Mouse (Mus musculus): Measurements from ENCODE around the gene 2310061I04Rik. TPM values are rescaled to one million over a fixed set of nuclear protein-coding genes. Genes with fewer than 3 reads are reported as not detected.
A peak's percentile ranks its signal among the peaks of the same experiment; 100 is the strongest.

Gene 2310061I04Rik
- total RNA-seq, 2 experiments from 2014 or later = 10.9 to 160 TPM

DNA sequence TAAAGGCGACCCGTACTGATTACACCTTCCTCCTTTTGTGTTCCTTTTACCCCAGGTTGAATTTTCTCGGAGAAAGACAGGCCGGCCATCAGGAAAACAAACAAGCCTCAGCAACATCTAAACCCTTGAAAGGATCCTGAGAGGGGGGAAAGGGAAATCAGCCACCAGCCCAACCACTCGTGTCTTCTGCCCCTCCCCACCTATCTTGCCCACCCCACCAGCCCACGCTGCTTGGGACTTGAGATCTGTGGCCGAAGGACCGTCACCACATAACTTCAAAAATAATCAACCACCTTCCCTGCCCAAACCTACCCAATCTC lies 19.9 kb upstream of the 2310061I04Rik start:
- no peak for ATAC-seq (replicated peaks; ENCODE audit: low FRiP score, low TSS enrichment, poor library complexity, severe bottlenecking)

DNA sequence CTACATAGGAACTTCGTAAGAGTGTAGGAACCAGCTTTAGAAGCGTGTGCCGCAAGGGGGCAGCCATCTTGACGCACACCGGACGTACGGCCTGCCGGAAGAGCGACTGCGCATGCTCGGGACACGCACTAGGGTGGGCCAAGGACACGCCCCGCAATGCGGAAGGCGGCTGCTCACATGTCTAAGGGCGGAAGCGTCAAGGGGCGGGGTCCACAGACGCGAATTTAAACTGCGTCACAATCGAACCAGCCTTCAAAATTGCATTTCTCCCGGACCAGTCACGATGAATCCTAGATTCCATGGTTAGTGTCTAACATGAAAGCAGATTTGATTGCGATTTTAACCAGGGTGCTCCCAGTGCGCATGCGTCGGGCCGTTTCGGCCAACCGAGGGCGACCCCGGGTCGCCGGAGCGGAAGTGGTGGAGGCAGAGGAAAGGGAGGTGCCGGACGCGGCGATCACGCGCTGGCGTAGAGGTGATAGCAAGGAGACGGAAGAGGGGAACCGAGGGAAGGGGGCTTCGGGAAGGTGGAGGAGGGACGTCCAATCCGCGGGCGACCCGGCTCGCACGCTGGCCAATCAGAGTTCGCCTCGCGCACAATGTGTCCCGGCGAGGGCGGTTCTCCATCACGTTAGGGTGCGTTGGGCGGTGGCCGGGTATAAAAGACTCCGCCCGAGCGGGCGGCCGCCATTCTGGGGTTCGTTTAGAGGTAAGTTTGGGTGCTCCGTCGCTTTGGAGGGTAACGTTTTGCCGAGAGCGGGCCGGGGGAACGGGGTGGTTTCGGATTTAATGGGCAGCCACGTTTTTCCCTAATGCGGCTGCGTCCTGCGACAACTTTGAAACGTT lies 19.3 kb upstream of the 2310061I04Rik start, which contains the start of the genes Mrps18b and Ppp1r10:
Gene Mrps18b, minus strand, starts transcription at position 93 of the 846 bp plus-strand sequence.
Gene Ppp1r10, plus strand, starts transcription at position 138 of the 846 bp plus-strand sequence.
- ATAC-seq (replicated peaks; ENCODE audit: low FRiP score, low TSS enrichment, poor library complexity, severe bottlenecking) = peak; percentile 80

DNA sequence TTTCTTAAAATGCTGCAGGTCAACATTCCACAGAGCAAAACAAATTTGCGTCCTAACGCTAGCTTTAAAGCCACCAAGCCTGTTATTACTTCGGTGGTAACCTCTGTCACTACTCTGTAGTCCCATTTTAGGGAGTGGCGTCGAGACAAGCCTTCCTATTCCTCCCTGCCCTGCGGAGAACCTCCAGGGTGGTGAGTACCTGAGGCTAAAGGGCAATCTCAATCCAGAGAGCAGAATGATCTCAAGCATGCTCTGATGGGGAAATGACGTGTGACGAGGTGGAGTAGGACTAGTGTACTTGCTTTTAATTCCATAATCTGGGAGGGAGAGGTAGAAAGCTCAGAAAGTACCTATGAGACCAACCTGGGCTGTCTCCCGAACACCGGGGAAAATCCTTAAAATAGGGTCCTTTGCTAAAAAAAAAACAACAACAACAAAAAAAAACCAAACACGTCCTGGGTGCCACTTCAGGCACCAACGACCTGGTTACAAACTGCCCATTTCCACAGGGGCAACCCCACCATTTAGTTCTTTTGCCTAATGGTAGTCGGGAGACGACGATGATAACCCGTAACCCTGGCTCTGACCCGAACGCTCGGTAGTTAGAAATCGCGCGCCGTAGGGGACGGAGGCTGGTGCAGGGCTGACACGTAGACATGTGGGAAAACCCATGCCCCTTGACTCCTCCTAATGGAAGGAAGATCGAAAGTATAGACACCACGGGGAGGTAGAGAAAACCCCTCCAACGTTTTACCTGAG lies 18.5 kb upstream of the 2310061I04Rik start:
- peak; percentile 3; the same call in 1 of the 2 replicates for ATAC-seq (replicated peaks; ENCODE audit: low FRiP score, low TSS enrichment, poor library complexity, severe bottlenecking)

DNA sequence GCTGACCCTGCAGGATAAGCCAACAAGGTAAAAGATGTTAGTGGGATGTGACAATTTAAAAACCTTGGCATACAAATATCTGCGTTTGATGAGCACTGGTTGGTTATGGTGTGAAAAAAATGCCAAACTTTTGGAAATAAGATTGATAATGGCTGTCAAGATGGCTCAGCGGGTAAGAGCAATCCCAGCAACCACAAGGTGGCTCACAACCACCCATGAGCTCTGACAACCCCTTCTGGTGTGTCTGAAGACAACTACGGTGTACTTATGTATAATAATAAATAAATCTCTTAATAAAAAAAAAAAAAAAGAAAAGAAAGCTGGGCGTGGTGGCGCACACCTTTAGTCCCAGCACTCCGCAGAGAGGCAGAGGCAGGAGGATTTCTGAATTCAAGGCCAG lies 17.7 kb upstream of the 2310061I04Rik start:
- ATAC-seq (replicated peaks; ENCODE audit: low FRiP score, low TSS enrichment, poor library complexity, severe bottlenecking) = no peak

DNA sequence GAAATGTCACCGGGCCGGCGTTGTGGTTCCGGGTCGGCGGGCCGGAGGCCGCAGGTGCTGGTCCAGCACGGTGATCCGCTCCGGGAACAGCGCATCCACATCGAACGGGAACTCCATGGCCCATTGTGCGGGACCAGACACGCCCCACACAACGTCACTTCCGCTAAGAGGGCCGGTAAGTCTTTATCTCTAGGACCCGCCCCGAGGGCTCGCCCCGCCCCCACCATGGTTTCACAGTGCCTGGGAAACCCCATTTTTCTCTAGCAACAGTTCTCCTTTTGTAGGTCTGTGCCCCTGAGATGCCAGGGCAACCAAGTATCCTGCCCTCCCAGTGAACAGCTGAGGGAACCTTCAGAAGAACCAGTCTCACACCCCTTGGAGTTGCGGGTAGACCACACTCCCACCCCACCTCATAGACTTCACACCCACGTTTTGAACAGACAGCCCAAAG lies 12.7 kb upstream of the 2310061I04Rik start, which contains the start of gene Atat1:
Gene Atat1, minus strand, starts transcription at position 157 of the 451 bp plus-strand sequence.
- ATAC-seq (replicated peaks; ENCODE audit: low FRiP score, low TSS enrichment, poor library complexity, severe bottlenecking) = peak; percentile 88

DNA sequence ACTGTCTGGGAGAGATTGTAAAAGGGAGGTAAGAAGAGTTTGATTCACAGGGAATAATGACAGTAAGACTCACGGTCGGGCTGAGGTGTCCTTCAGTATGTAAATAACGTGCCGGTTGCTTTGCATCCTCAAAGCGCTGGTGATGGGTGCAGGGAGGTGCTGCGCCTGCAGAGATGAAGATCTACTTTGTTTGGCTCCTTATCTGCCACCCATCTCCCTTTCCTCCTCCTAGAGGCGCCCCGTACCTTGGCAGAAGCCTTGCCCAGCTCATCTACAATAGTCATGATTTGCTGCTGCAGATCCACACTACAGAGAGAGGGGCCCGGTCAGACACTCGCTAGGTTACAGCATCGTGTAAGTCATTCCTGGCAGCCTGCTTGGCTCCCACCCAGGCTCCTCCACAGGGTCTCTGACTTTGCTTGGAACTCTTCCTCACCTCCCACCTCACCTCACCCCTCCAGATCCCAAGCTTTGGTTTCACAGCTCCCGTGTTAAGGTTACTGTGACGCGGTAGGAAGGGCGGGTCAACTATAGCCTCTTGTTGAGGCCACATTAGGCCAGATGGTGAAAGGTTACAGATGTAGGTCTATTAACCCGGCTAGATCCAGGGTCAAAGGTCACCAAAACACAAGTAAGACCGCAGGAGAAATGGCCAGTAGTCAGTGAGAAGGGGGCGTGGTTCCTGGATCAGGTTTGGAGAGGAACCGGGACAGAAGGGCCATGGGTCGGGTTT lies 12.1 kb upstream of the 2310061I04Rik start:
- ATAC-seq (replicated peaks; ENCODE audit: low FRiP score, low TSS enrichment, poor library complexity, severe bottlenecking) = peak; percentile 18

DNA sequence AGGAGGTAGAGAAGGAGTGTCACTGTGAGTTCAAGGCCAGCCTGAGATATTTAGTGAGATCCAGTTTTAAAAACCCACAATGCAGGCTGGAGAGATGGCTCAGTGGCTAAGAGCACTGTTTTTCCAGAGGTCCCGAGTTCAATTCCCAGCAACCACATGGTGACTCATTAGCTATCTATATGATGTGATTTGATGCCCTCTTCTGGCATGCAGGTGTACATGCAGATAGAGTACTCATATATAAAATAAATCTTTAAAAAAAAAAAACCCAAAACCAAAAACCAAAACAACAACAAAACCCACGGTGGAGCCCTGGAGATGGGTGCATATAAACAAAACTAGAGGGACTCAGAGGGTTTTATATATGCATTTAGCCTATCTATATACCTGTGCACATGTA lies 10.4 kb upstream of the 2310061I04Rik start:
- ATAC-seq (replicated peaks; ENCODE audit: low FRiP score, low TSS enrichment, poor library complexity, severe bottlenecking) = no peak

DNA sequence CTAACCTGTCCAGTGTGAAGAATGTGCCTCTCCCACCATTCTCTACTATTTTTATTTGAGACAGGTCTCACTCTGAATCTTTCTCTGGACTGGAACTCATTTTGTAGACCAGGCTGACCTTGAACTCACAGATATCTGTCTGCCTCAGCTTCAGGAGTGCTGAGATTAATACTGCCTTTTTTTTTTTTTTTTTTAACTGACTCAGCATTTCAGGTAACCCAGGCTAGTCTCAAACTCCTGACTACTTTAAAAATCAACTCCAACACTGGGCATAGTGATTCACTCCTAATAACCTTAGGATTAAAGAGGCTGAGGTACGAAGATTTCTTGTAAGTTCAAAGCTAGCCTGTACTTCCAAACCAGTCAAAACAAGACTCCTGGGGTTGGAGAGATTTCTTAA lies 8.4 kb upstream of the 2310061I04Rik start:
- no peak for ATAC-seq (replicated peaks; ENCODE audit: low FRiP score, low TSS enrichment, poor library complexity, severe bottlenecking)

DNA sequence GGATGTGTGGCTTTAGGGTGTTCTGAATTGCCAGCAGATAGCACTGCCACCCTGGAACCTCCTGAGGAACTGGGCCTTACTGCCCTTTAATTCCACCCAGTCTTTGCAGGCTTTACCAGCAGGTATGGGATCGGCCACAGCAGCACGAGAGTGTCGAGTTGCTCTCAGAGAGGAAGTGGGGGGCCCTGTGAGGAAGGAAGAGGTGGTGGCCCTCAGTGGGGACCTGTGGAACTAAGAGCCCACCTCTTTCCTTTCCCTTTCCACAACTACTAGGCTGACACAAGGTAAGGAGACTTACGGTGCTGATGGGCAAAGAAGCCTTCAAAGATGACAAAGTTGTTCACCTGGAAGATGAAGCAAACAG lies 6.7 kb upstream of the 2310061I04Rik start:
- ATAC-seq (replicated peaks; ENCODE audit: low FRiP score, low TSS enrichment, poor library complexity, severe bottlenecking) = 0 out of 2 replicates have a peak, but pooled peaks have one; percentile 5

DNA sequence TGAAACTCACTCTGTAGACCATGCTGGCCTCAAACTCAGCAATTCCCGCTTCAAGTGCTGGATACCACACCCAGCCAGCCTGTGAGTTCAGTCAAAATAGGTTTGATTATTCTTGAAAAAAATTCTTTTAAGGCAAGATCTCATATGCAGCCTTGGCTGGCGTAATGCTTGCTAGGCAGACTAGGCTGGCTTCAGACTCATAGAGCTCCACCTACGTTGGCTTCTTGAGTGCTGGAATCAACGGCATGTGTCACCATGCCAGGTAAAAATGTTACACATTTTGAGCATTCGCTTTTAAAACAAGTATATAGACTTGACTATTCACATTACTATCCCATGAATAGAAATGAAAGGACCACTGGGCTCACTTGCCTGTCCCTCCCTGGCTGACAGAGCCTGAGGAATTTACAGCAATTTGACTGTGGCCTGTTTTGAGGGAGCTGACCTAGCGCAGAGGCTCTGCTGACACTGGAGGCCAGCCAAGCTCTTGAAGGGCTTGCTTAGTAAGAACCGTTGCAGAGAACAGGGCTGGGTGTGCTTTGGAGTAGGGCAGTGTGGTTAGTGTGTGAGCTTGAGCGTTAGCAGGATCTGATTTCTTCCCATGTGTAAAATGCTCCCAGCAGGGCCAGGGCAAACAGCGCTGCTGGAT lies 6.2 kb upstream of the 2310061I04Rik start:
- peak; percentile 53 for ATAC-seq (replicated peaks; ENCODE audit: low FRiP score, low TSS enrichment, poor library complexity, severe bottlenecking)

DNA sequence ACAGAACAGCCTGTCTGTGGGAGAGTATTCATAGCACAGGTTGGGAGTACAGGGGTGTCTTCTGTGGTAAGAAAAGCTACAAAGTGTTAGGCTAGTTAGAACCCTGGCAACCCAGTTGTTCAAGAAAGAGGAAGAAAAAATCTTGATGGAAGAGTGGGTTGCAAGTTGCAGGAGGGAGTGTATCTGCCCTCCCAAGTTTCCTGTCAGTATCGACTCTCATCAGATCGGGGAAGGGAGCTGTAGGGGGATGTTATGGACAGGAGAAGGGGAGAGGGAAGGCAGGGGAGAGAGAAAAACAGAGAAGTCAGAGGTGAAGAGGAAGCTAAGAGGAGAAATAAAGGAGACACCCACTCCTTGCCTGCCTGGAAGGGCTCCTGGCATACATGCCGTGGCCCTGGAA lies 3.4 kb upstream of the 2310061I04Rik start:
- ATAC-seq (replicated peaks; ENCODE audit: low FRiP score, low TSS enrichment, poor library complexity, severe bottlenecking) = no peak

DNA sequence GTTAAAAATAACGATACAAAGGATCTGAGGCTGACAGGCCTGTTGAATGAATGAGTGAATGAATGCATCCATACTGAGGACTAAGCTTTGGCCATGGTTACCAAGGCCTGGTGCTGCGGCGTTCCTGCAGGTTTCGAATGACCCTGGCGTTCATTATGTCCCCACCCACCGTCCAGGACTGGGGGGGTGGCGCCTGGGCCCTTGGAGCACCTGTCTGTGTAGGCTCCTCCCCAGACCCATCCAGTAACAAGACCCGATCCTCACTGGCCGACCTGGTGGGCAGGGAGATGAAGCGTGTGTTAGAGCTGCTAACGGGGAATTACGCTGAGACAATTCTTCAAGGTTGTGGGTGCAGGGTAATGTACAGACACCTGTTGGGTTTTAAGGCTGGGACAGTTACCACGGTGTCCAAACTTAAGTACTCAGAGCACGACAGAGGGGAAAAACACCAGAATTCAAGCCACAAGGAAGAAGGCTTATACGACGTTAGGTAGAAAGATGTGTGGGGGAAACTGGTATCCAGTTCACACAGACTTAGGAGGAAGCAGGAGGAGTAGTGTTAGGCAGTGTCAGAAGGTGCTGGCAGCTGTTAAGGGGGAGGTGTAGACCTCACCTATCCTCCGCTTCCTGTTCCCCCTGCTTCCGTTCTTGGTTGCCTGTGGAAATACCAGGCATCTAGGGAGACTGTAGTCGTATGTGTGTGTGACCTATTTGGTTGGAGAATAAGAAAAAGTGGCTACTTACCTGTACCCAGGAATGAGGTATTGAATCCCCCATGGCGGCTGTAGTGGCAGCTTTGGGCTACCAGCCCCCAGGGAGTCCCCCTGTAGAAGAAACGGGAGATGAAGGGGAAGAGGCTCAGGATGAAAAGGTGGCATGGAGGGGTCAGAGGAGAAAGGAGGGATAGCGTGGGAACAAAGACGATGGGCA lies 678 bp upstream of the 2310061I04Rik start:
- ATAC-seq (replicated peaks; ENCODE audit: low FRiP score, low TSS enrichment, poor library complexity, severe bottlenecking) = peak; percentile 56

DNA sequence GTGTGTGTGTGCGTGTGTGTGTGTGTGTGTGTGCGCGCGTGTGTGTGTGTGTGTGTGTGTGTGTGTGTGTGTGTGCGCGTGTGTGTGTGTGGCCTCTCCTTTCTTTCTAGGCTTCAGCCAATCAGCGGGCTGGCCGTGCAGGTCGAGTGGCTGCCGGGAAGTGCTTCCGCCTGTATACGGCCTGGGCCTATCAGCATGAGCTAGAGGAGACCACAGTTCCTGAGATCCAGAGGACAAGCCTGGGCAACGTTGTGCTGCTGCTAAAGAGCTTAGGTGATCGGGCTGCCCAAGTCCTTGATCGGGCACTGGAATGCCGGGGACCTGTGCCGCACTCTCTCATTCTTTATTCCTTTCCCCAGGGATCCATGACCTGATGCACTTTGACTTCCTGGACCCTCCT lies 9.5 kb downstream of the 2310061I04Rik start:
- ATAC-seq (replicated peaks; ENCODE audit: low FRiP score, low TSS enrichment, poor library complexity, severe bottlenecking) = no peak

DNA sequence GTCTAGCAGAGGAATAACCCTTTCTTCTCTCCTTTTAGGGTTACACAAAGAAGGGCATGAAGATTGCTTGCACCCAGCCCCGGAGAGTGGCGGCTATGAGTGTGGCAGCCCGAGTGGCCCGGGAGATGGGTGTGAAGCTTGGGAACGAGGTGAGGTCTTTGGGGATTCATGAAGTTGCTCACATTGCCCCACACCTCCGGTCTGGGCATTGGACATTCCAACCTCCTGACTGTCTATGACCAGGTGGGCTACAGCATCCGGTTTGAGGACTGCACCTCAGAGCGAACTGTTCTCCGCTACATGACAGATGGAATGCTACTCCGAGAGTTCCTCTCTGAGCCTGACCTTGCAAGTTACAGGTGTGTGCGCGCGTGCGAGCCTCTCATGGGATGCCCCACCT lies 13.5 kb downstream of the 2310061I04Rik start:
- no peak for ATAC-seq (replicated peaks; ENCODE audit: low FRiP score, low TSS enrichment, poor library complexity, severe bottlenecking)

DNA sequence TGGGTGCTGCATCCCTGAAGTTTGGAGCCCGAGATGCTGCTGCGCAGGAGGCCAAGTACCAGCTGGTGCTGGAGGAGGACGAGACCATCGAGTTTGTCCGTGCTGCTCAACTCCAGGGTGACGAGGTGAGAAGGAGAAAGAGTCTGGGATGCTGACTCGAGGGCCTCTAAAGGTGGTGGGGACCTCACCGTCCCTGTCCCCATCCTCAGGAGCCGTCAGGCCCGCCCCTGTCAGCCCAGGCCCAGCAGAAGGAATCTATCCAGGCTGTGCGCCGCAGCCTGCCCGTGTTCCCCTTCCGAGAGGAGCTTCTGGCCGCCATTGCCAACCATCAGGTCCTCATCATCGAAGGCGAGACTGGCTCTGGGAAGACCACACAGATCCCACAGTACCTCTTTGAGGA lies 14.3 kb downstream of the 2310061I04Rik start:
- ATAC-seq (replicated peaks; ENCODE audit: low FRiP score, low TSS enrichment, poor library complexity, severe bottlenecking) = no peak

DNA sequence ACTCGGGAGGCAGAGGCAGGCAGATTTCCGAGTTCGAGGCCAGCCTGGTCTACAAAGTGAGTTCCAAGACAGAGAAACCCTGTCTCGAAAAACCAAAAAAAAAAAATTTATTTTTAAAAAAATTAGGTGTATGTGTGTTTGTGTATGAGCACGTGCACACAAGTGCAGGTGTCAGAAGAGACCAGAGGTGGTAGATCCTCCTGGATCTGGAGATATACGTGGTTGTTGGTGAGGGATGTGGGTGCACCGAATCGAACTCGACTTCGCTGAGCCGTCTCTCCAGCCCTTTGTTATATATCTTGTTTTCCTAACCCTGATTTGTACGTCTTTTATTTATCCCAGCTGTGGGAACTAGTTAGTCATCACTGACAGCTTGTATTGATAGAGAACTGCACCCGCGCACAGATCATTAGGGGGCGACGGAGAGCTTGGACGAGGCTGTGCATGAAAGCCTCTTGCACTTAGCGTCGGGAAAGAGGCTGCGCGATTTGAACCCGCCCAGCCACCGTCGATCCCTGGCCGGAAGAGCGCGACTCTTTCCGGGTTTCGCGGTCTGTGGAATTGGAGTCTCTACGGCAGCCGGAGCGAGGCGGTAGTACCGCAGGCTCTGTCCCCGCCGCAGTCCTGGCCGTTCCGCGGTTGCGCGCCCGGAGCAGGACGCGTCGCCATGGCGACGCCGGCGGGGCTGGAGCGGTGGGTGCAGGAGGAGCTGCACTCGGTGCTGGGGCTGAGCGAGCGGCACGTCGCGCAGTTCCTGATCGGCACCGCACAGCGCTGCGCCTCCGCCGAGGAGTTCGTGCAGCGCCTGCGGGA lies 17.8 kb downstream of the 2310061I04Rik start, which contains the start of gene Dhx16:
Gene Dhx16, plus strand, starts transcription at position 575 of the 813 bp plus-strand sequence.
- peak; percentile 94 for ATAC-seq (replicated peaks; ENCODE audit: low FRiP score, low TSS enrichment, poor library complexity, severe bottlenecking)

DNA sequence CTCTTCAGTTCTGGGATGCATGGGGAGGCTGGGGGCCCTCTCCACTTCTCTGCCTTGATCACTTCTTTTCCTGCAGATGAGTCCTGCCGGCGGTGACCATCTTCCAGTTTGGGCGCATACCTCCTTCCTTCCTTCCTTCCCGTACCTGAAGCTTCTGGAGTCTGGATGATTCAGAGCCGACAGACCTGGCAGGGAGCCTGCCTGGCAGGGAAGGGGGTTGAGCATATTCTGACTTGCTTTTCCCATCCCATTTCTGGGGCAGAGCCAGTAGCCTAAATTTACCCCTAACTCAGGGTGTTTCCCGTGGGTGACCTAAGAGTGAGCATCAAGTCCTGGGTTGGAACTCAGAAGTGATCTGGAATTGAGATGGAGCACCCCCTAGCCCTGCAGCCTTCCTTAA lies 22.5 kb downstream of the 2310061I04Rik start:
- ATAC-seq (replicated peaks; ENCODE audit: low FRiP score, low TSS enrichment, poor library complexity, severe bottlenecking) = no peak

Measured in megakaryocyte-erythroid progenitor cell, adult 5-6 weeks (primary cell).